Mouse (Mus musculus) neutrophil, adult 5-6 weeks (primary cell): ENCODE measurements at regions not wholly inside any gene's neighbourhood (a gene's known extent, or its start where the extent isn't known, plus 50 kb on each side); places are given as distances from the start of the nearest gene placed in this dataset.

Source experiments
- ATAC-seq: fragments of 151-379, 151-347 bp; 2 replicates; pipeline ENCODE4 v1.8.0; 2017; ENCODE audit warnings: mild to moderate bottlenecking, moderate TSS enrichment; ENCODE audit not compliant: insufficient number of reproducible peaks, poor library complexity, low FRiP score, severe bottlenecking; ENCODE audit errors: extremely low read depth

DNA sequence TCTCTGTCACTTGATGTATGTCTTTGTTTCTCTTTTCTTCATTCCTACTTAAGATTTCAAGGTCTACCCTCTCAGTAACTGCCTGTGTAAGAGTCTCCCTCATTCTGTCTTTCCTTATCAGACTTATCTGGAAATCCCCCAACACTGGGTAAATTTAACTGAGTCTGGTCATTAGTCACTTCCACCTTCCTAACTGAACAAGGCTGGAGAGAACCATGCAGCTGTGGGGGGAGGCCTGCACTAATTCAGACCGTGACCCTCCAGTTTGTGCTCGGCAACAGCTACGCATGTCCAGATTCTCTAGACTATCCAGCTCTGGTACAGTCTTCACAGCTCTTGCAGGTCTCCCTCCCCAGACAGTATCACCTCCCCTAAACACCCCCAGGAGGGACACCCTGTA, 103.3 kb downstream of the Prox1 start:
- ATAC-seq: no peak

DNA sequence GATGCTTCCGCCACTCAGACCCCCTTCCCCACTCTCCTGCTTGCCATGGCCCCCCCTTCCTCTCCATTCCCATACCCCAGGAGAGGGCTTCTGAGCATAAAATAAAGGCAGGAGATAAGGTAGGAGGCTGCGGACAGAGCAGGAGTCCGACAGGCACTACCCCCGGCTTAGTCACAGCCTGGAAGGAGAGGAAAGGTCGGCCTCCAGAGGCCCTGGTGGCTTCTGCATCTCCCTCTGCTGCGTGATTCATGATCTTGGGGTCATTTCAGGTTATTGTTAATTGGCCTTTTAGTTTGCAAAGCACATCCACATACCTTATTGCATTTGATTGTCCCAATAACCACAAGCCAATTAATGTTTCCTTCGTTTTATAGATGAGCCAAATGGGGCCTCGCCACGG, 104.1 kb downstream of the Prox1 start:
- no peak for ATAC-seq

DNA sequence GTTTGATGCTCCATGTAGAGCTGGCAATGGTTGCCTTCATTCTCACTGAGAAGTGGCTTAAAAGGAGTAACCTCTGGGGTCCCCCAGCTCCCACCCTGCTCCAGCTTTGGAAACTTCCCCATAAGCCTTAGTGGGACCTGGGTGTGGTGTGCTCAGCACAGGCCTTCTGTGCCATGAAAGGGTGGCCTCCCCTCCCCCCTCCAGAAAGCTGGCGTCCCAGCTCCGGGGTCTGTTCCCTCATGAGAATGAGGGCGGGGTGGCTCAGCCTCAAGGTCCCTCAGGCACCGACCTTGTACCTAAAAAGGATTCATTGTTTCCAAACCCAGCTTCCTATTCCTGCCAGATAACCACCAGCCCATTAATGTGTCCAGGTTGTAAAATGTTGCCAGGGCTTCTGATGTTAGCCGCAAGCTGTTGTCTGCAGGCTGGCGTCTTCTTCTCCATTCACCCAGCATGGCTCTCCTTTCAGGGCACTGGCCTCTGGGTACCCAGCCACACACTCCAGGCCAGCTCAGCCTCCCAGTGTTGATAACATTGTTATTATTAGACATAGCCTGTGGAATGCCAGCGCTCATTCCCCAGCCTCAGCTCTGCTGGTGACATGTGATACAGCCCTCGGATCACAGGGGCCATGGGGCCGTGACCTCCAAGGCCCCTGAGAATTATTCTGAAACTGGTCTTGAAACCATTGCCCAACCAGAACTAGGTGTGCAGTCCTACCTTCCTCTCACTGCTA, 108.8 kb downstream of the Prox1 start:
- ATAC-seq: no peak

DNA sequence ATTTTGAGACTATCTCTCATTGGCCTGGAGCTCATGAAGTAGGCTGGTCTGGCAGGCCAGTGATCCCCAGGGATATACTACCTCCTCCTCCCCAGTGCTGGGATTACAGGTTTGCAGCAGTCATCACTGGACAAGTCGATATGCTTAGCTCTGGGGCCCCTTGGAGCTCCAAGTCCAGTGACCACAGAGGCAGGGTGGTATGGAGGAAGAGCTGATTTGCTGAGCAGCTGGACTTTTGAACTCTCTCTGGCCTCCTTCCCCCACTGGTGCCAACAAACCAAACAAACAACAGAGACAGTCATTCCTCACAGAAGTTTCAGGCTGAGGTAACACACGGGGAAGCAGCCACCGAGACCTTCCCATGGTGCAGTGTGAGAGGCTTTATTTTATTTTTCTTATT, 111.5 kb downstream of the Prox1 start:
- ATAC-seq: no peak

DNA sequence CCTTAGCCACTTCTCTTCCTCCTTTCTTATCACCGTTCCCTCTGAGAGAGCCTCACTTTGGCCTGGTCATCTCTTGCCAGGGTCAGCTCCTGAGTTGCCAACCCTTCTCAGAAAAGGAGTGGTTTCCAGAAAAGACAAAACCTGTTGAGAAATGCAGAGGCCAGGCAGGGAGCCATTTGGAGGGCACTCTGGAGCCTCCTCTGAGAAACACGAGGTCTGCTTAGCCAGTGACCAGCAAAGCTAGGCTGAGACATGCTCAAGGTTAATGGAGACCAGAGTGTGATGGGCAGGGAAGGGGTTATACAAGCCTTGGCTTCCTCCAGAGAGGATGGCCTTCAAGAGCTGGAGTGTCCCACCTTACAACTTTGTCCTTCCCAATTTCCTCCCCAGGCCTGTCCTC, 113.6 kb downstream of the Prox1 start:
- ATAC-seq: no peak

DNA sequence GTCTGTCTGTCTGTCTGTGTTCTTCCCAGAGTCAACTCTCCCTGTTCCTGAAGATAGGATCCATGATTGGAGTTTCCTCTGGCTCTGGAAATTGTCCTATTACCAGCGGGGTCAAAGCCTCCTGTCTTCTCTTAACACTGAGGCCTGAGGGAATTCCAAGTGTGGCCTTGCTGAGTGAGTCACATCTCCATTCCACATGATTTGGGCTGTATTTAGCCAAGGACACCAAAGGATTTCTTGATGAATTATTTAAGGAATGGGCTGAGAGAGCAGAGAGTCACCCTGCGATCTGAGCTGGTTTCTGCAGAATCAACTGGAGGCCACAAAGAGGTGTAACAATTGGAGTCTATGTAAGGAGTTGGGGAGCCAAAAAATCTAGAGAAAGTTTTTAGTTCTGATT, 118.6 kb downstream of the Prox1 start:
- no peak for ATAC-seq

DNA sequence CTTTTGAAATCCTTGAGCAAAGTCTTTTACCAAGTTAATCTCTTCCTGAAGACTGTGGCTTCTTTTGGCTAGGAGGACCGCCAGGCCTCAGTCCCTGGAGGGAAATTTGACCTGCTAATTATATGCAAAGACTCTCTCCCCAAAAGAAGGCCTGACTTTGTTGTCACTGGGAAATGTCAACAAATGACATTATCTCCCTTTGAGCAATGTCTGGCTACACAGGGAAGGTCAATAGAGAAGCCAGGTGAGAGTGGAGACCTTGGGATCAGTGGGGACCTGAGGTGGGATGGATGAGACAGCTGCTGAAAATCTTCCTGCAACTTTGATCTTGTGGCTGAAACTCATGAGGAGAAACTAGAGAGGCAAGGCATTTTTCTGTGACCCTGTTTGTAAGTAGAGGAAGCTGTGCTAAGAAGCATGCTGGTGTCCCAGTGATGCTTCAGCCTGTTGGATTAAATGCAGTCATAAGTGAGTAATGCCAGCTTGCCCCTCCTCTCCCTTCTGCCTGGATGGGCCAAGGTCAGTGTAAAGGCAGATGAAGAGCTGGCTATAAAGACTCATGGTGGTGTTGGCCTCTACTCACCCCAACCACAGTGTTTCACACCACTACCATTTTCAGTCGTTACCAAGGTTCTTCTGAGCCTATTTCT, 121.9 kb downstream of the Prox1 start:
- ATAC-seq: no peak

DNA sequence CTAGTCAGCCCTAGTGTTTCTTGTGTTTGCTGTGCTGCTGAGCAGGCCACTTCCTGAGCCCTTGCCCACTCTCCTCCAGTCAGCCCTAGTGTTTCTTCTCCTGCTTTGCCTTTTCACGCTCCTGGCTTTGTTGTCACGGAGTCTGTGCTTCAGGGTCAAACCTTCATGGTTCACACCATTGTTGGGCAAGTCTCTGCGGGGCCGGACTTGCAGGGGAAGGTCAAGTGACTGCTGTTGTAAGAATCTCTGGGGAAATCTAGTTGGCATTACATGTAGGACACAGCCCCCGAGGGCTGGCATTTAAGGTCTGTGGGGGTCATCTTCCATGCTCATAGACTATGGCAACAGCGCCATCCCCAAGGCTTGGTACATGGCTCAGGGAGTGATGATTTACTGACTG, 123.3 kb downstream of the Prox1 start:
- no peak for ATAC-seq

DNA sequence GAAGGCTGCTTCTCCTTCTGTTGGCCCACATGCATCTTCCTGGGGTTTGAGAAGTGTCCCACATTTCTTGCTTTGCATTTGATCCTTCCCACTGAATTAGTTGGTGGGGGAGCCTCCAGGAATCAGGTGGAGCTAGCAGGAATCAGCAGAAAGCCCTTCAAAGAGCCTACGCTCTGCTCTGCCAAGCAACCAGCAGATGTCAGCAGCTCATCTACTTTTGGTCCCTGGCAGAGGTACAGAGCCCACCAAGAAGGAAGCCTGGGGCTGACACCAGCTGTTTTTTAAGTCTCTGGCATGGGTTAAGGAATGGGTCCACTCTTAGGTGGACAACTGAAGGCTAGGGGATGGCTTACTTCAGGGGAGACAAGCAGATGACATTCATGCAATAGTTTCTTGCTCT, 123.6 kb upstream of the Smyd2 start:
- ATAC-seq: no peak

DNA sequence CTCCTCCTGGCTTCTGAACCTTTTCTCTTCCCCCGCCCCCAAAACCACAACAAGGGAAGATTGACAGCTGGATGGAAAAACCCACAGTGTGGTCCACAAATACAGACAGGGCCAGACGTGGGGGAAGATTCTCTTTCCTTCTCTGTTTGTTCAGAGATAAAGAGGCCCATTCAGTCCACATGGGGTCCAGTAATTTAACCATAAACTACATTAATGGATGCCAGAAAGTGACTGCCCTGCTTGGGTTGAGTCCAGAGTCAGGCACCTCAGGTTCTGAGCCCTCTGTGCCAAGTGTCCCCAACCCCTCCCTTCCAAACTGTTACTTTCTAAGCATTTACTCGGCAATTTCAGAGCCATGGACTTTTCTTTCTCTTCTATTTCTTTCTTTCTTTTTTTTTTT, 121.9 kb upstream of the Smyd2 start:
- no peak for ATAC-seq

DNA sequence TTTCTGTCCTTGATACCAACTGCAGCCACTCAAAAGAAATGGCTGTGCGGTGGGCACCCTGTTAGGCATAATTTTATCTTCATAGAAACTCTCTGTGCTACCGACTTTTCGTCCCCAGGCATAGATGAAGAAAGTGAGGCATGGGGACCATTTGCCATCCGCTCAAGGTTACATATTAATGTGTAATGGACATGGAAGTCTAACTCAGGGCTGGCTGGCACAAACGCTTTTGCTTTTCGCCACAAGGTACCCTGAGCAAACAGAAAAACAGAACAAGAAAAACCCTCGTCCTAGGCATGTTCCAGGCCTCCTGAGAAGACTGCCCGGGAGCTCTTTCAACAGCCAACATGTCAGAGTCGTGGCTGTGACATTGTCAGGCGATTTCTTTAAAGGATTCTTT, 121.0 kb upstream of the Smyd2 start:
- no peak for ATAC-seq

DNA sequence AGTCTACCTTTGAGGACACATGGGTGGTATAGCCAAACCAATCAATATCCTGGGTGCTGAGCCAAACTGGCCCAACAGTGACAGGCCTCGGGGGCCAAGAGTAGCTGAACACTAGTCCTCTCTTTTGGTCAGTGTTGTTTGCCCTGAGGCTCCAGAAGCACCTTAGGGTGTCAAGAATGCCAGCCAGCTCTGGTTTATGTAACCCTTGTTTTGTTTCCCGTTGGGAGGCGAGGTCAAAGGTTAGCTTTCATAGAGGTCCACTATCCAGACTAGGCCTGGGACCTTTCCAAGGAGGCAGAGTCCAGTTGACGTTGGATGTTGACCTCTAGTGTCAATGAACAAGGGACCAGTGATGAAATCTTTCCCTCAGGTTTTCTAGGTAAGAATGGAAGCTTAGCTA, 120.0 kb upstream of the Smyd2 start:
- no peak for ATAC-seq

DNA sequence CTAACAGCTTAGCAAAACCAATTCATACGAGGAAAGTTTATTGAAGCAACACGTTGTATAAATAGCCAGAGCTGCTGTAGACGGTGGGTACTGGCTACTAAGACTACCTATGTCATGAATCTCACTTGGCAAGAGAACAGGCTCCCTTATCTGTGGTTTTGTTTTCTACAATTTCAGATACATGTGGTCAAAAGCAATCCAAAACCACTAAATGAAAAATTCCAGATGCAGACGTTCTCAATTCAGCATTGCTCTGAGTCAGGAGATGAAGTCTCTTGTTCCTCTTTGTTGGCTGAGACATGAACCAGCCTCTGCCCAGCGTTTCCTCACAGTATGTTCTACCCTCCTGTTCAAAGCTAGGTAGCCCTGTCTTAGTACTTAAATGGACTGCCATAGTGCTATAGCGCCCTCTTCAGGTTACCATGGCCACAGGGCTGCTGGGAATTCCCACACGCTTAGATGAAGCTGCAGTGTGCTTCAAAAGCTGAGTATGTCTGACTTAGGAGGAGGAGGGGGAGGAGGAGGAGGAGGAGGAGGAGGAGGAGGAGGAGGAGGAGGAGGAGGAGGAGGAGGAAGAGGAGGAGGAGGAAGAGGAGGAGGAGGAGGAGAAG, 119.0 kb upstream of the Smyd2 start:
- no peak for ATAC-seq

DNA sequence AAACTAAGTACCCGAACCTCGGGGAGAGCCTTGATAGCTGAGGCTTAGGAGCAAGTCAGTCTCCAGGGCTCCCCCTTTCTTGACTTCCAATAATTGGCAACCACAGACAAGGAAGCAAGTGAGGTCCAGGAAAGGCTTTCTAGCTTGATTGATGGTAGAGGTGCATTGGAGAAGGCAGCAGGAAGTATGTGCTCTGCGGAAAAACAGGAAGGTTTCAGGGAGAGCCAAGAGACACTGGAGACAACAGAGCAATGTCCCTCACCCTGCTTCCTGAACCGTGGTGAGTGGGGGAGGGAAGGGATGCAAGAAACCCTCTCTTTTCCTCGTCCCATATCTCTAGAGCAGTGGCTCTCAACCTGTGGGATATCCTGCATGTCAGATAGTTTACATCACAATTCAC, 115.9 kb upstream of the Smyd2 start:
- no peak for ATAC-seq

DNA sequence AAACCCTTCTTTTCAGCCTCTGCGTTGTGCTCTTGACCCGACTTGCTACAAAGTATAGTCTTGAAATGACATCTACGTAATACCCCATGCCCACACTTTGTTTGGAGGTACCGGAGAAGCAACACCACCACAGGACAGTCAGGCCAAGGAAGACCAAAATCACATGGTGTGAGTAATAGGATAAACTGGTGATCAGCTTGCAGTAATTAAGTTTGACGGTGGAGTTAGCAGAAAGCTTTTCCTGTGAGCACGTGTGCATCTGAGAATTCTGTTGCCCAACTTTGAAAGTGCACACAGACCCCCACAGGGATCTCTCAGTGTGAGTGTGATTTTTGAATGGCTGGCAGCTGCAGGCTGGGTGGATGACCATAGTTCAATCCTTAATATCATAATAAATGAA, 114.6 kb upstream of the Smyd2 start:
- no peak for ATAC-seq

DNA sequence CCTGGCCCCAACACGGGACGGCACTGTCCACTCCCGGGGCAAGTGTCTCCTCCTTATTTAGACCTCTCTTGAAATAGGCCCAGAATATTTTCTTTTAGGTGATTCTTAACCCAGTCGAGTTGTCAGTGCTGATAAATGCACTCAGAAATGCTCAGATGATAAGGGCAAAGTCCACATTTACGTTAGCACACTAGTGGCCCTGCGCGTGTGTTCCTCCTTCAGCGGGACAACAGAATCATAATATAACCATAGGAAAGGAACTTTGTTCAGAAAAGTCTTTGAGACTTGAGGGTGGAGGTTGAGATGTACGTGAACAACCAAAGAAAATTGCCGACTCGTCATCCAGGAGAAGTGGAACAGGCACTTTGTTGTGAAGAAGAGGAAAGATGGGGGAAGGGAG, 113.8 kb upstream of the Smyd2 start:
- ATAC-seq: no peak

DNA sequence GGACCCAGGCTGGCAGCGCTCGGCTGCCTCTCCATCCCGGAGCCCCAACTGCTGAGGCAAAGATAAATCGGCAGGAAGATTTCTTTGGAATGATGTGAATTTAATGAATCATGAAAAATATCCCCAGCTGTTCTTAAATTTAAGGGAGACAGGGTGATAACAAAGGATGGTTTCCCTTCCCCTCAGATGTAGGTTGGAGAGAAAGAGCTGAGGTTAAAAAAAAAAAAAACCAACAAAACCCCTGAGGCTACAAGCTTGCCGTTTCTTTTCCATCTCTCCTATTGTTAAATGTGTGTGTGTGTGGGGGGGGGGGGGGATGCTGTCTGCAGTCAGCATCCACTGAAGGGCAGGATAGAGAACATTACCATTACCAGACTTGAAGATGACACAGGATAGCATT, 111.9 kb upstream of the Smyd2 start:
- ATAC-seq: no peak

DNA sequence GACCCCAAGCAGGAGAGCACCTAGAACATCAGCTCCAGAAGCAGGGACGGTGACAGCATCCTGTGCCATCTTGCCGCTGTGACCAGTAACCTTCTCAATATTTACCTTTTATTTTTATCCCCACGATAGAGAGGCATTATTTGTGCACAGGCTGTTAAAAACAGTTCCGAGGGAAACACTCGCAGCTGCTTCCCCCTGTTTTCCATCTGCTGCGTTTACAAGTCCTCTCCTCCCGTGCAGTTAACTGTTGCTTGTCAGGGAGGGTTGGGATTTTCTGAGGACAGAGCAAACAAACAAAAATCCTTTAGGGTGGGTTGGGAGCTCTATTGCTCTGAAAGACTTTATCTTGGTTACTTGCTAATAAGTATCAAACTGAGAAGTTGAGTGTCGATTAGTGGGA, 105.4 kb upstream of the Smyd2 start:
- ATAC-seq: no peak

DNA sequence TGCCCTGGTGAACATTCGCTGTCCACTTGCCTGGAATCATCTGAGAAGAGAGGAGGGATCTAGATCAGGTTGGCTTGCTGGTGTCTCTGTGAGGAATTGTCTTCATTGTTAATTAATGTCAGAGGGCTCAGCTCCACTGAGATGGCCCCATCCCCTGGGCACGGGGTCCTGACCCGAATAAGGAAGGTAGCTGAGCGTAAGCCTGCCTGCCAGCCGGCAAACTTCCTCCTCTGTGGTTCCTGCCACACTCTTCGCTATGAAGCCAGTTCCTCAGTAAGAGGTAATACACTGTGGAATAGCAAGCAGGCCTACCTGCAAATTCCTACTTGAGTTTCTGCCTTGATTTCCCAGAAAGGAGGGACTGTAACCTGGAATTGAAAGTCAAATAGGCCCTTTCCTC, 87.3 kb upstream of the Smyd2 start:
- ATAC-seq: no peak

DNA sequence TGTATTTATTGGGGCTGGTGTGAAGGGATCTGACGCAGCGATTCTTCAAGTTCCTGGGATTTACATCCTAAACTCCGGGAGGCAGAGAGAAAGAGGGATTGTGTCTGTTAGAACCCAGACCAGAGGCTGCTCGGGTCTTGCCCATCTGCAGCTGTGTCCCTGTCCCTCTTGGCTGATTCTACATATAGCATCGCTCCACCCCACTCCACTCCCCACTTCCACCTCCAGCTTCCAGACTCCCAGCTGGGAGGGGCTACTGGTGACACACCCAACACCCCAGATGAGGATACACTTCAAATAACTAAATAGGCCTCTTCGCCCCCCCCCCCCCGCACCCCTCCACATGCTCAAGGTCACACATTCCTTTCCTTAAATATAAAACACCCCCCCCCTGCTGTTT, 85.1 kb upstream of the Smyd2 start:
- ATAC-seq: no peak

DNA sequence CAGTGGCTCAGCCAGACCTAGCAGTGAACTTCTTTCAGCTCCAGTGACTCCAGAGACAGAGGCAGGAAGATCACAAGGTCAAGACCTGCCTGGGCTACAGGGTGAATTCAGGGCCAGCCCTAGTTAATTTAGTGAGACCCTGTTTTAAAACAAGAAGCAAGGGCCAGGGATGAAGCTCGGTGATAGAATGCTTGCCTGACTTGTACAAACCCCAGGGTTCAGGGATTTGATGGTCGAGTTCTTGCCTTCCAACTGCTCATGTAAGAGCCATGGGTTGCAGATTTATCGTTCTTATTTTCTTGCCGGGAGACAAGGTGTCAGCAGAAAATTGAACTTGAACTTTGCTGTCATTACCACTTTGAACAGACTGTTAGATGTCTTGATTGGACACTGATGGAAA, 78.9 kb upstream of the Smyd2 start:
- no peak for ATAC-seq
